Mouse (Mus musculus) C2C12 (cell line): ENCODE measurements at regions not wholly inside any gene's neighbourhood (a gene's known extent, or its start where the extent isn't known, plus 50 kb on each side); places are given as distances from the start of the nearest gene placed in this dataset.

ENCODE experiments used
- CTCF ChIP-seq: IDR thresholded peaks from one replicate; pipeline ENCODE4 v1.5.1; 2011; ENCODE audit not compliant: control insufficient read depth, insufficient read depth, insufficient read length
- MAX ChIP-seq: IDR thresholded peaks from one replicate; pipeline ENCODE4 v1.6.1; 2011; ENCODE audit warnings: mild to moderate bottlenecking, control low read depth
- MYOG ChIP-seq: IDR thresholded peaks from one replicate; pipeline ENCODE4 v1.6.1; 2011; ENCODE audit not compliant: control insufficient read depth, insufficient read length; ENCODE audit errors: extremely low read depth
- USF1 ChIP-seq: IDR thresholded peaks from one replicate; pipeline ENCODE4 v1.6.1; 2011; ENCODE audit warnings: low read depth, mild to moderate bottlenecking, control low read depth, moderate library complexity

- TF ChIP-seq CTCF (no peak), MAX (no peak), USF1 (no peak), MYOG (no peak)
Measured at GRCm38 (mm10) chr14:104824926-104825325, 302.5 kb upstream of the Rnf219 start.
